Mouse (Mus musculus) neural tube, embryonic 11.5 days (tissue): ENCODE data around the gene Psmb5. TPM values are rescaled to one million over a fixed set of nuclear protein-coding genes. Genes with fewer than 3 reads are reported as not detected.

ENCODE experiments used
- ATAC-seq: fragments of 200-750 bp; cut with Nextera tagmentation; 2 replicates; pipeline ENCODE4 v1.8.0; 2017; ENCODE audit warnings: moderate number of reproducible peaks, mild to moderate bottlenecking, moderate TSS enrichment, moderate library complexity; ENCODE audit not compliant: insufficient read depth, low FRiP score, low TSS enrichment
- DNase-seq: peaks from one replicate; pipeline ENCODE4 v3.0.0-alpha.2; 2015; ENCODE audit warnings: low spot score
- H3K27ac ChIP-seq: fragments of 300-500 bp; sonication (generic); 2 replicates; pipeline ENCODE4 v1.5.1; 2014; ENCODE audit warnings: low read depth, mild to moderate bottlenecking, low read length
- H3K27me3 ChIP-seq: fragments of 300-500 bp; sonication (generic); 2 replicates; pipeline ENCODE4 v1.6.1; 2014; ENCODE audit warnings: mild to moderate bottlenecking, low read length, mixed read lengths; ENCODE audit not compliant: control insufficient read depth, insufficient read depth
- H3K36me3 ChIP-seq: fragments of 300-500 bp; sonication (generic); 2 replicates; pipeline ENCODE4 v1.6.1; 2014; ENCODE audit warnings: mild to moderate bottlenecking, low read length, moderate library complexity, mixed read lengths; ENCODE audit not compliant: control insufficient read depth, insufficient read depth
- H3K4me1 ChIP-seq: fragments of 300-500 bp; sonication (generic); 2 replicates; pipeline ENCODE4 v1.6.1; 2014; ENCODE audit warnings: low read length, mixed read lengths; ENCODE audit not compliant: control insufficient read depth, insufficient read depth
- H3K4me2 ChIP-seq: fragments of 300-500 bp; sonication (generic); 2 replicates; pipeline ENCODE4 v1.6.1; 2014; ENCODE audit warnings: low read depth, mild to moderate bottlenecking, moderate library complexity
- H3K4me3 ChIP-seq: fragments of 300-500 bp; sonication (generic); 2 replicates; pipeline ENCODE4 v1.5.1; 2014; ENCODE audit warnings: low read depth, low read length
- H3K9ac ChIP-seq: fragments of 300-500 bp; sonication (generic); 2 replicates; pipeline ENCODE4 v1.6.1; 2014; ENCODE audit warnings: mild to moderate bottlenecking, low read length
- H3K9me3 ChIP-seq: fragments of 300-500 bp; sonication (generic); 2 replicates; pipeline ENCODE4 v1.6.1; 2016; ENCODE audit warnings: low read length; ENCODE audit not compliant: control insufficient read depth
- WGBS: fragments of 180-500 bp; shearing (Covaris S2); extraction: QIAGEN DNeasy Blood & Tissue Kit; methylation state at CpG from one replicate; pipeline ENCODE4 v1.1.7; 2014; 5-methylcytosine and 5-hydroxymethylcytosine counted together
- polyA plus RNA-seq: library from polyadenylated mRNA; unstranded; fragments of >200 nt; fragmentation: Nextera tagmentation; extraction: Ambion mirVana; gene quantifications from 2 replicates; pipeline ENCODE4 v1.2.1, GENCODE M21; 2014

The Psmb5 gene
- polyA plus RNA-seq, 1 experiment from 2014 or later: 470 TPM

DNA sequence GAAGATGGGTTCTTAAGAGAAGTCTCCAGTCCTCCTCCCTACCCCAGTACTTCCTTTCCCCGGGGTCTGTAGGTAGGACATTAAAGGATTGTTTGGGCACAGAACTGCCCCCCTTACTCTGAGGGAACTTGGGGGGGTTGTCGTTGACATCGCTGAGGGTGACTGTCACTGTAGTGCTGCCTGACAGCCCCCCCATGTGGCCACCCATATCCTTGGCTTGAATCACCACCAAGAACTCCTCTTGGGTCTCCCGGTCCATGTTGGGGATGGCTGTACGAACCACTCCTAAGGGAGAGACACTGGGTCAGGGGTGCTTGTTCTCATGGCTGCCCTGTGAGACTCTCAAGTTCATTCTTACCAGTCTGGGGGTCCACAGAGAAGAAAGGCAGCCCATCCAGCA is 20.4 kb upstream of the Psmb5 start:
- ATAC-seq (no peak), DNase-seq (no peak)
- Histone ChIP-seq H3K9ac (no peak overlapping the region), H3K27me3 (no peaks in the 10 kb centered on the region), H3K9me3 (no peaks in the 10 kb centered on the region), H3K4me1 (peaks cover 9% of the 10 kb centered on the region; the same call in 1 of the 2 replicates), H3K4me2 (no peak overlapping the region), H3K36me3 (peaks cover 5% of the 10 kb centered on the region), H3K27ac (no peak overlapping the region), H3K4me3 (no peak overlapping the region)
- WGBS: 82% methylated on average over 5 of the region's 5 CpGs

DNA sequence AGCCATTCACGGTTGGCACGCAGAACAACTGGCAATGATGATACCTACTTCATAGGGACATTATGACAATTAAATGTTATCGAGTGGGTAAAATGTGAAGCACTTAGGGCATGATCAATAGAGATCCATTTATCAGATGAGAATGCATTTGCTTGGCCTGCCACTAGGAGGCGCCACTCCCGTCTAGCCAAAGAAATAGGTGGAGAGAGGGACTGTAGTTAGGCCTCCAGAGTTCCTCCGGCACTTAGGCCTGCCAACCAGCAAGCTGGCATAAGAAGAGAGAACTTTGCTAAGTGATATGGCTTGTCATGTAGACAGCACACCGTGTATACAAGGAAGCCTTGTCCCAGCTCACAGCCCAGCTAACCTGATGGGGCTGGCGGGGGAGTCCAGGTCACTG is 19.1 kb upstream of the Psmb5 start:
- H3K4me1 ChIP-seq: peaks cover 9% of the 10 kb centered on the region; the same call in 1 of the 2 replicates
- ATAC-seq (no peak), DNase-seq (peak; percentile 62)
- H3K9me3 ChIP-seq: no peaks in the 10 kb centered on the region
- WGBS: 52% methylated on average over 8 of the region's 8 CpGs
- H3K36me3 ChIP-seq: peaks cover 9% of the 10 kb centered on the region
- H3K27ac ChIP-seq: no peak overlapping the region
- no peaks in the 10 kb centered on the region for H3K27me3 ChIP-seq
- no peak overlapping the region for H3K4me3 ChIP-seq
- no peak overlapping the region for H3K4me2 ChIP-seq
- H3K9ac ChIP-seq: no peak overlapping the region

DNA sequence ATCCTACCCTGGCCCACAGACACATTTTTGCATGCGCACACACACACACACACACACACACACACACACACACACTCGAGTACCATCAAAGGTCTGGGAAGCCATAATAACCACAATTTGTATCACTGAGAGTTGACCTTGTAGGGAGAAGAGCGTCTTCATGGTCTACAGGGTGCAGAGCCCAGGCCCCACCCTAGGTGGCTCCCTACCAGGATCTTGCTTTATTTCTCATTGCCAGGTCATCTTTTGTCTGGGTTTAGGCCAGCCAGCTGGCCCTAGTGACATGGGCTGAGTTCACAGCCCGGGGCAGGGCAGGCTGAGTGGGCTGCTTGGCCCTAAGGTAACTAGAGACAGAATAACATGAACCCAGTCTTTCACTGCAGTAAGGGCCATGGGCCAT is 16.4 kb upstream of the Psmb5 start:
- Histone ChIP-seq H3K9me3 (no peaks in the 10 kb centered on the region), H3K27ac (no peak overlapping the region), H3K9ac (no peak overlapping the region), H3K36me3 (peaks cover 11% of the 10 kb centered on the region), H3K4me2 (no peak overlapping the region), H3K4me1 (no peaks in the 10 kb centered on the region), H3K27me3 (no peaks in the 10 kb centered on the region), H3K4me3 (no peak overlapping the region)
- ATAC-seq: no peak
- no peak for DNase-seq
- 89% methylated on average over 4 of the region's 4 CpGs for WGBS

DNA sequence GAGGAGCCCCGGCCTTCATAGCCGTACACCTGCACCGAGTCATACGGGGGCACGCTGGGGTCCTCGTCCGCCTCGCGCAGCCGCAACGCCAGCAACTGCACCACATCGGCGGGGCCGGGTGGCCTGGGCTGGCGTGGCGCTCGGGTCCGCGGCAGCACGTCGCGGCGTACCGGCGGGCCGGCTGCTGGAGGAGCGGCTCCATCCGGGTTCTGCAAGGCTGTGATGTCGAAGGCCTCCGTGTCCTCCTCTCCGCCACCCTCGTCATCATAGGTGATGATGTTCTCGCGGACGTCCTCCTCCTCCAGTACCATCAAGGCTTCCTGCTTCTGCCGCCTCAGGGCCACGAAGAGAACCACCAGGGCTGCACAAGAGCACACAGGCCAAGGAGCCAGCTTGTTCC is 14.4 kb upstream of the Psmb5 start:
- no peaks in the 10 kb centered on the region for H3K27me3 ChIP-seq
- no peak overlapping the region for H3K9ac ChIP-seq
- no peak overlapping the region for H3K27ac ChIP-seq
- ATAC-seq (no peak), DNase-seq (no peak)
- H3K4me1 ChIP-seq: no peaks in the 10 kb centered on the region
- H3K9me3 ChIP-seq: no peaks in the 10 kb centered on the region
- WGBS: 91% methylated on average over 22 of the region's 37 CpGs
- H3K36me3 ChIP-seq: peaks cover 11% of the 10 kb centered on the region
- H3K4me2 ChIP-seq: no peak overlapping the region
- no peak overlapping the region for H3K4me3 ChIP-seq

DNA sequence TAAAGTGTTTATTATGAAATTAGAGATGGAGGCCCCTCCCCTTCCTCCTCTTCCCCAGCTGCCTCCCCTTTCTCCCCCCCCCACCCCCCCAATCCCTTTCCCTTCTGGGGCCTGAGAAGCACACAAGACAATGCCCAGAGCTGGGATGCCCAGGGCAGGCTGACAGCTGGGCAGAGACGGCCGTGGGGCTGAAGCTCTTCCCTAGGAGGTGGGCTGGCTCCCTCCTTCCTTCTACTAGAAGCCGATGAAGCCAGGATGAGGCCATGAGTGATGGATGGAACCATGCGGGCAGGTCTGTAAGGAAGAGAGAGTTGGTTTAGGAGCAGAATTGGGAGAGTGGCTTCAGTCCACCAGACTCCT is 13.4 kb upstream of the Psmb5 start:
- Histone ChIP-seq H3K27ac (no peak overlapping the region), H3K9ac (no peak overlapping the region), H3K27me3 (no peaks in the 10 kb centered on the region), H3K4me1 (no peaks in the 10 kb centered on the region), H3K4me3 (no peak overlapping the region), H3K36me3 (peaks cover 8% of the 10 kb centered on the region), H3K4me2 (no peak overlapping the region), H3K9me3 (no peaks in the 10 kb centered on the region)
- no peak for ATAC-seq
- WGBS: 72% methylated on average over 4 of the region's 4 CpGs
- DNase-seq: no peak

DNA sequence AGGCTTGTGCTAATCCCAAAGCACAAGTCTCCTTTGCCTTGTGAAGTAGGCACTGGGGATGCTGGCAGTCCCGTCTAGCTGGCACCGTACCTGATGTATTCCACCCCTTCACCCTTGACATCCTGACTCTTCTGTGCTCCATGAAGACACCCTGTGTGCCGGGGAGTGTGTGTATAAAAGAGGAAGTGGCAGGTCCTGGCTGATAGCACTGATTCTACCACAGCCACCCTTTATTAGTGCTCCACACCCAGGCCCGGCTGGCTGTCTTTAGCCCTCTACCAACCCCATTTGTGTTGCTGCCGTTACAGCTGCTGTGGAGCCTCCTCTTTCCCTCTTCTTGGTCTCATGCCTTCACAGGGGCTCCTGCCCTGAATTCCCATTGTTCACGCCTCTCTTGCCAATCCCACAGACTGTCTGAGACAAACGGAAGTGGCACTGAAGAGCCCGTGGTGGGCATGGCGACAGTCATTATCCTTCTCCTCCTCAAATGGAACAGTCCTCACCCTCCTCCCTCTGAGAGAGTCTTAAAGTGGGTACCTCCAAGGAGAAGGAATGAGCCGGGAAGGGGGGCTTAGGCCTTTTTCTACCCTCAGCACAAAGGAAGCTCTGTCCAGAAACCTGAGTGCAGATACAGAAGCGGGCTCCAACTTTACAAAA is 12.9 kb upstream of the Psmb5 start:
- no peaks in the 10 kb centered on the region for H3K27me3 ChIP-seq
- no peak overlapping the region for H3K4me3 ChIP-seq
- no peak overlapping the region for H3K4me2 ChIP-seq
- no peak for ATAC-seq
- H3K9ac ChIP-seq: no peak overlapping the region
- no peak overlapping the region for H3K27ac ChIP-seq
- no peak for DNase-seq
- H3K36me3 ChIP-seq: peaks cover 8% of the 10 kb centered on the region
- H3K9me3 ChIP-seq: no peaks in the 10 kb centered on the region
- no peaks in the 10 kb centered on the region for H3K4me1 ChIP-seq
- WGBS: 88% methylated on average over 11 of the region's 11 CpGs

DNA sequence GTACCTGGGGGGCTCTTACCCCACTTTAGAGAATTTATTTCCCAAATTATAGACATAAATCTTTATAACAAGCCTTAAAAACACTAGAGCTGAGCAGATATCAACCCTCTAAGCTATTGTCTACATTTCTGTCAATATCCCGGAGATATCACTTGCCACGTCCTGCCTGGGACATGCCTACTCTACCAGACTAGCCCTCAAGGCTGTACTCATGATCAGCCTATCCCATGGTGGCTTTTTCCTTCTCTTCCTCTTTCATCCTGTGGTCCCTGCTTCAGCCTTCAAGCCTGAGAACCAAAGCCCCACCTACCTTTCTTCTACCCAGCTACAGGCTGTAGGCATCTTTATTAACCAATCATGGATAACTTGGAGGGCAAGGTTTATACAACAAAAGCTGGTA is 12.0 kb upstream of the Psmb5 start:
- ATAC-seq (no peak), DNase-seq (no peak)
- no peaks in the 10 kb centered on the region for H3K4me1 ChIP-seq
- 94% methylated on average over 2 of the region's 2 CpGs for WGBS
- no peaks in the 10 kb centered on the region for H3K9me3 ChIP-seq
- no peak overlapping the region for H3K27ac ChIP-seq
- no peaks in the 10 kb centered on the region for H3K27me3 ChIP-seq
- H3K4me3 ChIP-seq: no peak overlapping the region
- no peak overlapping the region for H3K9ac ChIP-seq
- H3K36me3 ChIP-seq: peaks cover 8% of the 10 kb centered on the region
- no peak overlapping the region for H3K4me2 ChIP-seq

DNA sequence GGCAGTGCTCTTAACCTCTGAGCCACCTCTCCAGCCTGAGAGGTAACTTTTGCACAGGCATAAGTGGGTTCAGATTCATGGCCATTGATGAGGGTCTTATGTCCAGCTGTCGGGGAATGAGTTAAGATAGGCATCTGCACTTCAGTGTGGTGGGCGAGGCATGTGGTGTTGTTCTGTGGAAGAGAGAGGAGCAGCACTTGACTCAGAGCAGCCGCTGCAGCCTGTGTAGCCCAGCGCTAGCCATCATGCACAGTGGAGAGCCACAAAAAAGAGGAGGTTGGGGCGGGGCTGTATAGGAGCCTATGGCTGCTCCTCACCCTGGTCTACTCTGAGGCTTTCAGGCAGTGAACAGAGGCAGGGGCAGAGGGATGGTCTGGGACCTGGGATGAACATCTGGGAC is 10.3 kb upstream of the Psmb5 start:
- ATAC-seq (no peak), DNase-seq (no peak)
- no peak overlapping the region for H3K27ac ChIP-seq
- WGBS: 76% methylated on average over 5 of the region's 5 CpGs
- no peaks in the 10 kb centered on the region for H3K9me3 ChIP-seq
- no peak overlapping the region for H3K4me3 ChIP-seq
- no peaks in the 10 kb centered on the region for H3K4me1 ChIP-seq
- peaks cover 6% of the 10 kb centered on the region; the same call in 1 of the 2 replicates for H3K36me3 ChIP-seq
- no peak overlapping the region for H3K9ac ChIP-seq
- no peaks in the 10 kb centered on the region for H3K27me3 ChIP-seq
- H3K4me2 ChIP-seq: no peak overlapping the region

DNA sequence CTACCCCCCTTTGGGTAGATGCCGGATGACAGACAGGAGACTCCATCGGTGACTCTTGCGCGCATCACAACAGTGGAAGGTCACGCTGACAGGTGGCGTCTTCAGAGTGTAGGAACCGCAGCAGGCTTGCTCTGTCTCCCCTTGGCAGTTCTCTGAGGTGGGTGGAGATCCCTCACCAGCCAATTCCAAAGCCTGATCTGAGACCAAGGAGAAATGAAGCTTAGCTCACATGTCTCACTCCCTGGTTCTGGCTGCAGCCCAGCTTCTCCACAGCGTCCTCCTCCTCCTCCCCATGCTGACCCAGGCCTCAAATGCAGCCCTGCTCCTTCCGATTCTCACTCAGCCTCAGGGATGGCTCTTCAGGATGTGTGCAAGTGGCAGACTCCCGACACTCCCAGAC is 7.2 kb upstream of the Psmb5 start:
- Histone ChIP-seq H3K4me3 (no peak overlapping the region), H3K27me3 (no peaks in the 10 kb centered on the region), H3K9ac (no peak overlapping the region; the same call in 1 of the 2 replicates), H3K4me1 (no peaks in the 10 kb centered on the region), H3K36me3 (no peaks in the 10 kb centered on the region), H3K27ac (no peak overlapping the region), H3K9me3 (no peaks in the 10 kb centered on the region), H3K4me2 (no peak overlapping the region)
- DNase-seq (no peak), ATAC-seq (no peak)
- 78% methylated on average over 10 of the region's 10 CpGs for WGBS
